Mouse (Mus musculus): ENCODE data around the gene Smtn.

Smtn gene

DNA sequence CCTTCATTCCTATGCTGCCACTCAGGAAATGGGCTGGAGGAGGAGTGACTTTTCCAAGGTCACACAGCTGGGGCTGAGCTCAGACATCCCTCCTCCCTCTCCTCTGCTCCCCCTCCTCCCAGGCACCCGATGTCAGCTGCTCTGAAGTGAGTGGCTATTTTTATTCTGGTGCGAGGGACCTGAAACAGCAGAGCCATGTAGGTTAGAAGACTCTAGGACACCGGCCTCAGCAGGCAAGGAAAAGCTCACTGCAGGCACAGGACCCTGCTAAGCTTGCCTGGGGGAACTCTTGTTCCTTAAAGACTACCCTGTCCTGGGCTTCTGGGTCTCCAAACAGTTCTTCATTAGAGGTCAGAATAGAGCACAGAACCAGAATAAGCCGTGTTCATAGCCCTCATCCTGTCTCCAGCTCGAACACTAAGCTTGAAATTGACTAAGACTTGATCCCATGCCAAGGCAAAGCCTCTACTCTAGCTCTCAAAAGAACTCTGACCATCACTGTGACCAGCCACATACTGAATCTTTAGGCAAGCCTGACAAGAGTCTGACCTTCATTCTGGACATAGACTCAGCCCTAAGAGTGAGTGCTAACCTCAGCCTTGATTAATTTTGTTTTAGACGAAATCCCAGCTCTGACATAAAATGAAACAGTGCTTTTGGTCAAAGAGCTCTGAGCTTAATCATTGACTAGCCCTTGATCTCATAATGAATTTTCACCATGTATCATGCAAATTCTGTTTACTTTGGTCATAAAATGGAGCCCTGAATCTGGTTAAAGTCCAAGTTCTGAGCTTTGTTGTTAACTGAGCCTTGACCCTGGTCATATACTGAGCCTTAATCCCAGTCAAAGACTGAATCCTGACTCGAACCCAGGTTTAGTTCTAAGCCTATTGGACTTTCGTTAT is 31.0 kb downstream of the Smtn start:
- DNase-seq (ENCODE audit: low spot score in 2 of 2), result no peak

DNA sequence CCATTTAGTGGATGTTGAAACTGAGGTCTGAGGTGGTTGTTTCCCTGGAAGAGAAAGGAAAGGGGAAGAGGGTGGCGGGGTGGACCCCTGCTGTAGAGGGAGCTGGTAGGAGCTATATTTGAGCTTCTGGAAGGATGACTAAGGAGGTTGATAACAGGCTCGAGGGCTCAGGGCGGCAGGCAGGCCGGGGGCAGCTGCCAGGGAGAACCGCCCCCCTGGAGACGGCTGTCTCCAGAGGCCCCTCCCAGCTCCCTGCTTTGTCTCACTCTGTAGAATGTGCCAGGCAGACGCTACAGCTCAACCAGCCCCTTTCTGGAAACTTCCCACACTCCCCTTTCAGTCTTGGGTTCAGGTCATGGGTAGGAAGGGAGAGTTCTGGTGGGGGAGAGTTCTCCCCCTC is 32.2 kb downstream of the Smtn start:
- no peak for DNase-seq (ENCODE audit: low spot score in 2 of 2)

DNA sequence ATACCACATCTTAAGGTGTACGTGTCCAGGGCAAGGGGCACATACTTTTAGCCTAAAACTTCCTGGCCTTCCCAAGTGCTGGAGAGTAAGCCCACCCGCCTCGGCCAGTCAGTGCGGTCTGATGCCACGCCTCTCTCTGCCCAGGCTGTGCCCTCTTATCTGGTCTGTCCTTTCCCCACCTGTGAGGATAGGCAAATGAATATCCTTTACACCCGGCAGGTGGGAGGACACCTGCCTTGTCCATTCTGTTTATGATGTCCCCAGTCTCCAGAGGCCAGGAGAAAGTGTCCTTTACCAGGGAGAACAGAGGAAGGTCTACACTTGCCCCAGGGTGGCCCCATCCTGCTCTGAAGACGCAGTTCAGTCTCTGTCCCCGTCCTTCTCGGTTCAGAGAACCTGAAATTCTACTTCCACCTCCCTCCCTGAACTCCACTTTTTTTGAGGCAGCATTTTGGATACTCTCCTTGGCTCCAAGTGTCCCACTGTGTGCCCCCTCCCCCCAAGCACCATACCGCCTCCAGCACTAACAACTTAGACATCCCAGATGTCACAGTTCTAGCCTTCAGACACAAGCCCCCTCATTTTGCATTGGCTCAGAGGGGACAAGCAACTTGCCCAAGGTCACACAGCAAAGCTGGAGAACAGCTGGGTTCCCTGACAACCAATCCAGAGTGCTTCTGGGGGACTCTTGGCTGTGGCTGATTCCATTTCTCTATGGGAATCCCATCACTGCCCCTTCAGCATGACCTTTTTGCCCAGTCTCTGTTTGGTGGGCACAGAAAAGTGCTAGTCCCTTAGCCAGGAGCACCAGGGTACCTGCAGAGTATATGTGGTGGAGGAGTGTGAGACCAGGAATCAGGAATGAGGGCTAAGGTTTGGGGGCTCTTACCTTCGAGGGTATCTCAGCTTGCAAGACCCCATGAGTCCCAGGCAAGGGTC is 36.4 kb downstream of the Smtn start:
- no peak for DNase-seq (ENCODE audit: low spot score in 2 of 2)

DNA sequence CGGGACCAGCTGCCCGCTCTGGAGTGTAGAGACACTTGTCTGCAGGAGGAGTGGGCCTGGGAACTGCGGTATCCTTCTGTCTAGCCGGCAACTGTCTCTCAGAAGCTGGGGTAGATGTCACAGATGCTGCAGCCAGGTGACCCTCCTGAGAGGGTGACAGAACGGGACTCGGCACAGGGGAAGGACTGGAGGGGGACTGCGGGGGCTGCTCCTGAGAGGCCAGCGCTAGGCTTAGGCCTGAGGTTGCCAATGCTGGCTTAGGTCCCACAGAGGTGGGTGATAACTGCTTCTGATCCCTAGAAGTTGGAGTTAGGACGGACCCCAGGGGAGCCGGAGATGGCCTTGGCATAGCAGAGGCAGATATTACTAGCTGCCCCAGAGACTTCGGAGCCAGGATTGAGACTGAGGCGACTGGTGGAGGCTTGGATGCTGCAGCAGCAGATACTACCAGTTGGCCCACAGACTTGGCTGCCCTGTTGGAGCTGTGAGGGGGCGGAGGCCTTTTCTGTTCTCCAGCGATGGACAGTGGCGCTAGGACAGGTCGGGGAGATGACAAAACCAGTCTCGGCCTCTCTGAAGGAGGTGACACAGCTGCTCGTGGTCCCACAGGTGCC is 37.8 kb downstream of the Smtn start:
- DNase-seq (ENCODE audit: low spot score in 2 of 2), result no peak

DNA sequence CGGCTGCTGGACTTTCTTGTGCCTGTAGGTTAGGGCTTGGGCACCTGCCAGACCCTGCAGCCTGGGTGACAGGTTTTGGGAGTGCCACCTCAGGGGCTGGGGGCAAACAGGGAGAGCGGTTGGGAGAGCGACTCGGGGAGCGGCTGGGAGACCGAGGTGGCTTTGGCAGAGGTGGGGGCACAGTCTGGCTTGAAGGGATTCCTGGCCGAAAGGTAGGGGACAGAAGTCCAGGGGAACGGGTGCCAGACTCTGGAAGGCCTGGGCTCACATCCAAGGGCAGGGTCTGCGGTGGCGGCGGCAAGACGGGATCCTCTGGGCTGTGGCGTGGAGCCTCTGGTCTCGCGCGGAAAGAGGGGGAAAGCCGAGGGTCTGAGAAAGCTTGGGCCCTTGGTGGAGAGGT is 38.4 kb downstream of the Smtn start:
- no peak for DNase-seq (ENCODE audit: low spot score in 2 of 2)

DNA sequence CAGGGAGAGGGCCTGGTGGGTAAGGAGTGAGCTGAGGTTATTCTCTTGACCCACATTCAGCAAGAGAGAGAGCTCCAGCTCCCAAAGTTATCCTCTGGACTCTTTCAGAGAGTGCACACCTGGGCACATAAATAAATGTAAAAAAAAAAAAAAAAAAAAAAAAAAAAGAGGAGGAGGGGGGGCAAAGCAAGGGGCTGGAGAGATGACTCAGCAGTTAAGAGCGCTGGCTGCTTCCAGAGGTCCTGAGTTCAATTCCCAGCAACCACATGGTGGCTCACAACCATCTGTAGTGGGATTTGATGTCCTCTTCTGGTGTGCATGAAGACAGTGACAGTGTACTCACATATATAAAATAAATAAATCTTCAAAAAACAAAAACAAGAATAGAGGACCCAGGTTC is 43.1 kb downstream of the Smtn start:
- no peak for DNase-seq (ENCODE audit: low spot score in 2 of 2)

DNA sequence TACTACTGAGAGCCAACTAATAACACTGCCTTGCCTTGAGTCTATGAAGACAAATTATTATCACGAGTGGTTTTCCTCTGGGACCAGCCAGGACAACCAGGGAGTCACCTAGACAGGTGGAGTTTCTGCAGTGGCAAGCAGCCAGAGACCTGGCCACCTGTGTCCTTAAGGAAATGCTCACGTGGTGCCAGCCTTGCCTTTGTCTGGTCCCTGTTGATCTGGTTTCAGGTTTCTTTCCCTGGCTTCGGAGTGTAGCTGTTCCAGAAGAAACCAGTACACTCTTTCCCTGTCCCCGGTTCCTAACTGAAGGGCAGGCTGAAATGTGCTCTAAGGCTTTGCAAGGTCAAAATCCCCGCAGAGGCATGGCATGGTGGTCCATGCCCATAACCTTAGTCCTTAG is 43.7 kb downstream of the Smtn start:
- DNase-seq (ENCODE audit: low spot score in 2 of 2), result no peak

DNA sequence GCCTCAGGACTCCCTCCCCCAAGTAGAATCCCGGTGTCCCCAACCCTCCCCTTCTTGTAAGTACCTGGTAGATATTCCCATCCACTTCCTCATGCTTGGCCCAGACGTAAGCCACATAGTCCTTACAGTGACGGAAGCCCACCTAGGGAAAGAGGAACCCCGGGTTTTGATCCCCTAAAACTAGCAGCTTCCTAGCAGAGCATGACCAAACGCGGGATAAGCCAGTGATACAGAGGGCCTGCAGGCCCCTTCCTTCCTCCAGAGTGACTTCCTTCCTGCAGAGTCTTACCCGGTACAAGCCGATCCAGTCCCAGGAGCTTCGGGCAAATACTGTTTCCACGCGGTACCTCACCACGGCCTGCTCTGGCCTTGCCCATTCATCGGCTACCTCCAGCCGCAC is 44.9 kb downstream of the Smtn start:
- no peak for DNase-seq (ENCODE audit: low spot score in 2 of 2)

DNA sequence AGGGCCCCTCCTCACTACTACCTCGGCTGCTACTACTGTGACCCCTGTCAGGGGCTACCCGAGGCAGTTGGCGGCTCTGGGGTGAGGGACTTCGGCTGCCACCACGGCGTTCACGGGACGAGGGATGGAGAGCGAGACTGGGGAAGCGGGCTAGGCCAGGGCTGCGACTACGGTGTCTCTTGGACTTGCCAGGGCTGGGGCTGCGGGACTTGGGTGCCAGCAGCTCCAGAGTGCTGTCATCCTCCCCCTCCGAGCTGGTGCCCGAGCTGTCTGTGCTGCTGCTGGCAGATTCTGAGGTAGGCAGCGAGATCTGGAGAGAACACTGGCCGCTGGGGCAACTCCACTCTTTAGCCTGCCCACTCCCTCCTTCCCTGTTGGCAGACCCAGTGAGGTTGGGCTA is 45.6 kb downstream of the Smtn start:
- no peak for DNase-seq (ENCODE audit: low spot score in 2 of 2)

DNA sequence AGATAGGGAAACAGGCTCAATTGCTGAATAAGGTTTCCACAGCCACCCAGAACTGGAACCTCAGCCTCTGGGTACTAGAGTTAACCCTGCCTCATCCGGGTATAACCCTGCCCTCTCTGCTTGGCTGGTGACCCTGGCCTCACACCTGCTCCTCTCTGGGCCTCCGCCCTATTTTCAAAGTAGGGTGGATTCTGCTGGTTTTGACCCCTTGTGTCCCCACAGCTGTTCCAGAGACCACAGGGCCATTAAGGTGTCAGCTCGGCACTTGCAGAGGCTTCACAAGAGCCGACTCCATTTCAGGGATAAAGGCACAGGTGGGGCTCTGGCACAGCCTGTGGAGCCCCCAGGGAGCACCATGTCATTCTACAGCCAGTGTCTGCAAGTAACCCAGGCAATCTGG is 47.7 kb downstream of the Smtn start:
- DNase-seq (ENCODE audit: low spot score in 2 of 2), result no peak

DNA sequence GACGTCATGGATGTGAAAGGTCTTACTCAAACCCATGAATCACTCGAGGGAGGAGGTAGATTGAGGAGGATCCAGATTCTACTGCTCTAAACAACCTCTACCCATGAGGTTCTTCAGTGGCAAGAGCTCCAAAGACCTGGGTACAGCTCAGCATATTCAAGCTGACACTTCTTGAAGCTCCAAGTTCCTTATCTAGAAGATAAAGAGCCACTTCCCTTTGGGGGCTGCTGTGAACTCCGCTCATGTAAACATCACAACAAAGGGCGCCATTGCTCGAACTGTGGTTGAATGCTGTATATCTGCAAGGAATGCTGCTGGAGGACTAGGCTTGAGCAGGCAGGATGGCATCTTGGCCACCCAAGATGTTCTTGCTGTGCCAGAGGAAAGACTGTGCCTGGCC is 51.4 kb downstream of the Smtn start:
- no peak for DNase-seq (ENCODE audit: low spot score in 2 of 2)

DNA sequence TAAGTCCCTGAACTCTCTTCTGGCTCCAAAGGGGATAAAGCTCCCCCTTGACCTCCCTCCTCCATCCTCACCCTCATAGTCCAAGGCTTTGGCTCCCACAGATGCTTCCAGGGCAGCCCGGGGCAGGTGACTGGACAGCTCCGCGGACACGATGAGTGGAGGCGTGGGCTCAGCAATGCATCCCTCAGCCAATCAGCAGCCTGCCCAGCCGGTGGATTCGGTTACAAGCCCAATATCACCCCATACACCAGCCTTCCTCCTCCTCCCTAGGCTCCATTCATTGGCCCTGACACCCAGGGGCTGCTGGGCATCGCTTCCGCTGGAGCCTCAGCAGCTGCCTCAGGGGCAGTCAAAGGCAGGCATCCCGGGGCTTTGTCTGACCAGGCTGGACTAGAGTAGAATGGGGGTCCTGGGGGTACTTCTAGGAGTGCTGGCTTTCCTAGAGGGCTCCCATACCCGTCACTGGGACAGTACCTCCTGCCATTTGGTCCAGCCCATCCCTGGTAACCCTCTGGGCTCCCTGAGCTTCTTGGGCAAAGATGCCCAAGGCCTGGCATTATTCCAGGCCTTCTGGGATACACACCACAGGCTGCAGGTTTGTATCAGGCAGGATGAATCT is 52.4 kb downstream of the Smtn start, which contains the start of gene Pla2g3:
Pla2g3 (plus strand) TSS at position 333 of the 619 bp plus-strand sequence.
- DNase-seq (ENCODE audit: low spot score in 2 of 2), result no peak

DNA sequence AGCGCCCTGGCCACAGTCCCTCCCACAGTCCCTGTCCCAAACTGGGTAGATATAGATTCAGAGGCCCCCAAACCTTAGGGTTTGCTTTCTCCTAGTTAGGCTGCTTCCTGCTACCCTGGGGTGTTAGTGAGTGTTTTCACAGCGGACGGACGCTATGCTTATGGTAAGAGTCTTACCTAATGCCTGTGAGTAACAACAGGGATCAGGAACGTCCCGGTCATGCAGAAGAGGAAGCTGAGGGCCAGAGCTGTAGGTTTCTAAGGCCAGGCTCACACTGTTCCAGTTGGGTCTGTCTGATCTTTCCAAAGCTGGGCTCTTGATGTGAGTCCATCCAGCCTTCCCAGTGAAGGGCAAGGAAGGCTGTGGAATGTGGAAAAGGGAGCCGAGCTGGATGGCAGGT is 54.1 kb downstream of the Smtn start:
- DNase-seq (ENCODE audit: low spot score in 2 of 2), result no peak

DNA sequence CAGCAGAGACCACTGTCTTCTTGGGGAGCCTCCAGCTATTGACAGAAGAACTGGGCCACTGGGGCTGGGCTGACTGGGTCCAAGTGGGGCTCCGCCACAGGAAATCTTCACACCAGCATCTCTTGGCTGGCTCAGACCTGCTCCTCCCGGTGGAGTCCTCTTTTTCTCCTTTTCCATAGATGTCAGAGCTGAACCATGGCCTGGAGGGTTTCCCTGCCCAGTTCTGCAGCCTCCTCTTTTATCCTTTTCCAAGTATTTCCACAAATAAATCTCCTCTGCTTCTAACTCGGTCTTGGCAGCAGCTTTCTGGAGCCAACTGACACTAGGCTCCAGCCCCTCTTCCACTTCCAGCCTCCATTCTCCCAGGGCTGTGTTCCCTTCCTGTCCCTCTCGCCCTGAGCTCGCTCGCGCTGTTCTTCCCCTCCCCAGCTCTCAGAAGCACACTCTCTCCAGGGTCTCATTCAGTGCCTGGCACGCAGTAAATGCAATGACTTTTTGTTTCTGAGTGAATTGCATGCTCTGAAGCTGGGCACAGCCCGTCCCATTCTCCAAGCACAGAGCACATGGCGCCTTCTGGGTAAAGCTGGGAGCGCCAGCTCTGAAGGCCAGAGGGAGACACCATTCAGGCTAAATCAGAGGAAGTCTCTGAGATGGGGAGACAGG is 56.3 kb downstream of the Smtn start:
- no peak for DNase-seq (ENCODE audit: low spot score in 2 of 2)

DNA sequence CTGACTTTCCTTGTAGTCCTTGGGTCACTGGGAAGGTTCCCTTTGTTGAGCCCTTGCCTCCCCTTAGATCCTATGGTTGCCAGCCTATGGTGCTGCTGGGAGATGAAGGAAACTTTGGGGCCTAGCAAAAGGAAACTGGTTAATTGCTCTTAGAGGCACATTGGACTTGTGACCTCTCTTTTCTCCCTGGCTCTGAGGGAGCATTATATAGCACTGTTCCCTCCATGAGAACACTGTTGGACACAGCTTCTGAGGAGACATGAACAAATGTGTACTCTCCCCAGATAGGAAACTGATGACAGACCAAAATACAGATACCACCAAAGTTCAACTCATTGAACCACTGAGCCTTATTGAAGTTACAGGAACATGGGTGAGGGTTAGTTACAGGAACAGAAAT is 64.9 kb downstream of the Smtn start:
- no peak for DNase-seq (ENCODE audit: low spot score in 2 of 2)

DNA sequence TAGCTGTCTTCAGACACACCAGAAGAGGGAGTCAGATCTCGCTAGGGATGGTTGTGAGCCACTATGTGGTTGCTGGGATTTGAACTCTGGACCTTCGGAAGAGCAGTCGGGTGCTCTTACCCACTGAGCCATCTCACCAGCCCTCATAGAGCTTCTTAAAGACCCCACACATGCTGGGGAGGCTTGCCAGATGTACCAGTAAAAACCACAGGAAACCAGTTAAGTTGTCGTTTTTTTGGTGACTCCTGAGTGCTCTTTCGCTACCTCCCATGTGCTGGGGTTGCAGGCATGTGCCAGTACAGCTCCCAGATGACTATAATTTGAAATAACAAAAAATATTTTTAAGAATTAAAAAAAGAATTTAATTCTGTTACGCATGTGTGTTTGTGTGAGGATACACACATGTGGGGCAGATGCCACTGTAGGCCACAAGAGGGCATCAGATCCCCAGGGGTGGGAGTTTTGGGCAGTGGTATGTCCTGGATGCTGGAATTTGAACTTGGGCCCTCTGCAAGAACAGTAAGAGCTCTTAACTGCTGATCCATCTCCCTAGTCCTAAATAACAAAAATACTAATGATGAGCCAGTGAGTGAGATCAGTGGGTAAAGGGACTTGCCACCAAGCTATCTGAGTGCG is 65.8 kb downstream of the Smtn start:
- no peak for DNase-seq (ENCODE audit: low spot score in 2 of 2)

DNA sequence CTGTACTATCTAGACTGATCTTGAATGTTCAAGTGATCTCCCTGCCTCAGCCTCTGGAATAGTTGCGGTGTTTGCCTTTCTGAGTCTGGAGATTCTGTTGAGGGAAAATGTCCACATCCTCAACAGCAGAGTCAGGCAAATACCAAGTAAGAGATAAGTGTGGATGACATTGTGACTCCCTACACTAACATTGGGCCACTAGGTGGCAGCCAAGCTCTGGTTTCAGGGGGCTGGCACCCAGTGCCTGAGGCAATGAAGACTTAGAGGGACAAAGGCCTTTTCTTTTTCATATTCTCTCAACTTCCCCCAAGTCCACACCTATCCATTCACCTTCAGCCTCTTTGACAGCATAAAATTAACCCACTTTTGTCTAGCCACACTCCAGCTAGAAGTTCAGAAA is 67.9 kb downstream of the Smtn start:
- peak; percentile 68 to 81 for DNase-seq (ENCODE audit: low spot score in 2 of 2)

DNA sequence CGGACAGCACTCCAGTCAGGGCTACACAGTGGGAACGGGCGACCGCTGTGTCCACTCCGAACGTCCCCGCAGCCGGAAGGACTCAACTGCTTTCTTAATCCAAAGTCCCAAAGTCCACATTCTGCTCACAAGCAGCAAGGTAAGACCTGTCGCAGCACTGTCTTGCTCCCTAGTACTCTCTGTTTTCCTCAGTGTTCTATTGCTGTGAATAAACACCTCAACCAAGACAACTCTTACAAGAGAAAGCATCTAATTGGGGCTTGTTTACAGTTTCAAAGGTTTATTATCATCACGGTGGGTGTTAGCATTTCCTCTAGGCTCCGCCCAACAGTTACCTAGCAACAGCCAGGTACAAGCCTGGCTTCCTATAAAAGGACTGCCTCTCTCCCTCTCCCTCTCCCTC is 69.0 kb downstream of the Smtn start:
- DNase-seq (ENCODE audit: low spot score in 2 of 2), result no peak

Data from urinary bladder, postnatal 36 days (tissue).